Mouse (Mus musculus) heart, embryonic 12.5 days (tissue): ENCODE data around the gene Tm7sf3. TPM values are rescaled to one million over a fixed set of nuclear protein-coding genes. Genes with fewer than 3 reads are reported as not detected.

Experiments
- ATAC-seq: fragments of 200-750 bp; cut with Nextera tagmentation; 2 replicates; pipeline ENCODE4 v1.8.0; 2017; ENCODE audit warnings: moderate TSS enrichment, moderate library complexity; ENCODE audit not compliant: insufficient number of reproducible peaks, low FRiP score
- H3K27ac ChIP-seq: fragments of 300-500 bp; sonication (generic); 2 replicates; pipeline ENCODE4 v1.5.1; 2016; ENCODE audit warnings: mild to moderate bottlenecking, moderate library complexity; ENCODE audit not compliant: poor library complexity, severe bottlenecking
- H3K27me3 ChIP-seq: fragments of 300-500 bp; sonication (generic); replicated peaks from 2 replicates; pipeline ENCODE4 v1.6.1; 2016; ENCODE audit warnings: mild to moderate bottlenecking, moderate library complexity
- H3K36me3 ChIP-seq: fragments of 300-500 bp; sonication (generic); 2 replicates; pipeline ENCODE4 v1.6.1; 2016; ENCODE audit warnings: mild to moderate bottlenecking, moderate library complexity
- H3K4me1 ChIP-seq: fragments of 300-500 bp; sonication (generic); replicated peaks from 2 replicates; pipeline ENCODE4 v1.6.1; 2016; ENCODE audit warnings: mild to moderate bottlenecking
- H3K4me2 ChIP-seq: fragments of 300-500 bp; sonication (generic); 2 replicates; pipeline ENCODE4 v1.6.1; 2016; ENCODE audit warnings: mild to moderate bottlenecking, moderate library complexity
- H3K4me3 ChIP-seq: fragments of 300-500 bp; sonication (generic); 2 replicates; pipeline ENCODE4 v1.5.1; 2016; ENCODE audit warnings: mild to moderate bottlenecking
- H3K9ac ChIP-seq: fragments of 300-500 bp; sonication (generic); 2 replicates; pipeline ENCODE4 v1.6.1; 2016; ENCODE audit warnings: mild to moderate bottlenecking, moderate library complexity
- H3K9me3 ChIP-seq: fragments of 300-500 bp; sonication (generic); replicated peaks from 2 replicates; pipeline ENCODE4 v1.6.1; 2016; ENCODE audit warnings: mild to moderate bottlenecking, moderate library complexity
- WGBS: fragments of 180-500 bp; shearing (Covaris S2); methylation state at CpG from one replicate; pipeline ENCODE4 v1.1.7; 2016; 5-methylcytosine and 5-hydroxymethylcytosine counted together
- polyA plus RNA-seq: library from polyadenylated mRNA; unstranded; fragments of >200 nt; fragmentation: Nextera tagmentation; extraction: Ambion mirVana; gene quantifications from 2 replicates; pipeline ENCODE4 v1.2.1, GENCODE M21; 2016

Gene Tm7sf3
- polyA plus RNA-seq, 1 experiment from 2014 or later, result 51.7 TPM

GRCm38 (mm10) chr6:146660591-146660990, 18.0 kb upstream of the Tm7sf3 start:
- H3K27me3 ChIP-seq, result no peaks in the 10 kb centered on the region
- peak; percentile 70 for ATAC-seq
- H3K27ac ChIP-seq, result no peak overlapping the region
- no peaks in the 10 kb centered on the region for H3K36me3 ChIP-seq
- WGBS, result 38% methylated on average over 2 of the region's 2 CpGs
- H3K4me2 ChIP-seq, result no peak overlapping the region
- no peaks in the 10 kb centered on the region for H3K9me3 ChIP-seq
- H3K9ac ChIP-seq, result no peak overlapping the region
- H3K4me3 ChIP-seq, result no peak overlapping the region
- H3K4me1 ChIP-seq, result peaks cover 17% of the 10 kb centered on the region

- H3K36me3 ChIP-seq, result peaks cover 18% of the 10 kb centered on the region
- no peaks in the 10 kb centered on the region for H3K9me3 ChIP-seq
- H3K27ac ChIP-seq, result peak overlapping the region; percentile 43
- H3K4me1 ChIP-seq, result peaks cover 11% of the 10 kb centered on the region; the same call in 1 of the 2 replicates
- no peaks in the 10 kb centered on the region for H3K27me3 ChIP-seq
- 25% methylated on average over 3 of the region's 3 CpGs for whole genome bisulfite sequencing
- H3K4me2 ChIP-seq, result peak overlapping the region; percentile 26; the same call in 1 of the 2 replicates
- ATAC-seq, result no peak
- H3K9ac ChIP-seq, result no peak overlapping the region
- H3K4me3 ChIP-seq, result no peak overlapping the region
Observed at GRCm38 (mm10) chr6:146653197-146653596, 10.6 kb upstream of the Tm7sf3 start.

GRCm38 (mm10) chr6:146651431-146651830, 8.8 kb upstream of the Tm7sf3 start:
- peaks cover 18% of the 10 kb centered on the region for H3K36me3 ChIP-seq
- H3K4me3 ChIP-seq, result no peak overlapping the region
- H3K9me3 ChIP-seq, result no peaks in the 10 kb centered on the region

GRCm38 (mm10) chr6:146650013-146650412, 7.4 kb upstream of the Tm7sf3 start:
- Histone ChIP-seq H3K4me3 (no peak overlapping the region), H3K9ac (no peak overlapping the region), H3K27me3 (no peaks in the 10 kb centered on the region), H3K4me1 (peaks cover 9% of the 10 kb centered on the region; the same call in 1 of the 2 replicates), H3K27ac (no peak overlapping the region), H3K4me2 (no peak overlapping the region), H3K9me3 (no peaks in the 10 kb centered on the region), H3K36me3 (peaks cover 18% of the 10 kb centered on the region)
- WGBS, result 67% methylated on average over 2 of the region's 2 CpGs
- ATAC-seq, result no peak

More at GRCm38 (mm10) chr6:146651431-146651830, 8.8 kb upstream of the Tm7sf3 start:
- Histone ChIP-seq H3K27ac (no peak overlapping the region), H3K9ac (no peak overlapping the region), H3K4me2 (no peak overlapping the region), H3K27me3 (no peaks in the 10 kb centered on the region), H3K4me1 (peaks cover 11% of the 10 kb centered on the region; the same call in 1 of the 2 replicates)
- no peak for ATAC-seq

- H3K4me2 ChIP-seq, result peak overlapping the region; percentile 80
- peak overlapping the region; percentile 78 for H3K4me3 ChIP-seq
- WGBS, result 27% methylated on average over 11 of the region's 11 CpGs
- peaks cover 10% of the 10 kb centered on the region for H3K4me1 ChIP-seq
- H3K36me3 ChIP-seq, result no peaks in the 10 kb centered on the region
- H3K9me3 ChIP-seq, result no peaks in the 10 kb centered on the region
- no peaks in the 10 kb centered on the region for H3K27me3 ChIP-seq
- H3K9ac ChIP-seq, result peak overlapping the region; percentile 90
- no peak for ATAC-seq
- H3K27ac ChIP-seq, result peak overlapping the region; percentile 91
Observed at GRCm38 (mm10) chr6:146643184-146643570, 553 bp upstream of the Tm7sf3 start.

GRCm38 (mm10) chr6:146641621-146642210, 908 bp downstream of the Tm7sf3 start:
- ATAC-seq, result no peak
- Histone ChIP-seq H3K9me3 (no peaks in the 10 kb centered on the region), H3K27me3 (no peaks in the 10 kb centered on the region), H3K4me1 (peaks cover 10% of the 10 kb centered on the region), H3K4me3 (peak overlapping the region; percentile 78), H3K36me3 (no peaks in the 10 kb centered on the region), H3K27ac (peak overlapping the region; percentile 20; the same call in 1 of the 2 replicates), H3K9ac (peak overlapping the region; percentile 90; the same call in 1 of the 2 replicates), H3K4me2 (peak overlapping the region; percentile 80)
- WGBS, result 57% methylated on average over 11 of the region's 11 CpGs

GRCm38 (mm10) chr6:146640991-146641390, 1.6 kb downstream of the Tm7sf3 start:
- 79% methylated on average over 6 of the region's 6 CpGs for WGBS
- H3K36me3 ChIP-seq, result no peaks in the 10 kb centered on the region
- H3K9me3 ChIP-seq, result no peaks in the 10 kb centered on the region
- no peaks in the 10 kb centered on the region for H3K27me3 ChIP-seq
- no peak overlapping the region for H3K4me2 ChIP-seq
- no peak overlapping the region for H3K27ac ChIP-seq
- H3K9ac ChIP-seq, result no peak overlapping the region
- peaks cover 10% of the 10 kb centered on the region for H3K4me1 ChIP-seq
- no peak overlapping the region for H3K4me3 ChIP-seq
- no peak for ATAC-seq

- Histone ChIP-seq H3K9me3 (no peaks in the 10 kb centered on the region), H3K4me2 (no peak overlapping the region), H3K36me3 (no peaks in the 10 kb centered on the region), H3K4me1 (peaks cover 10% of the 10 kb centered on the region), H3K4me3 (no peak overlapping the region), H3K27ac (no peak overlapping the region), H3K27me3 (no peaks in the 10 kb centered on the region), H3K9ac (no peak overlapping the region)
- WGBS, result 80% methylated on average over 7 of the region's 7 CpGs
- ATAC-seq, result no peak
Observed at GRCm38 (mm10) chr6:146640068-146640965, 2.3 kb downstream of the Tm7sf3 start.

- 84% methylated on average over 5 of the region's 5 CpGs for WGBS
- H3K4me2 ChIP-seq, result no peak overlapping the region
- no peak overlapping the region for H3K9ac ChIP-seq
- ATAC-seq, result no peak
- no peaks in the 10 kb centered on the region for H3K9me3 ChIP-seq
- H3K4me3 ChIP-seq, result no peak overlapping the region
- no peaks in the 10 kb centered on the region for H3K27me3 ChIP-seq
- no peak overlapping the region for H3K27ac ChIP-seq
- H3K4me1 ChIP-seq, result peaks cover 24% of the 10 kb centered on the region
- H3K36me3 ChIP-seq, result no peaks in the 10 kb centered on the region
Observed at GRCm38 (mm10) chr6:146636482-146636881, 6.1 kb downstream of the Tm7sf3 start.

- H3K36me3 ChIP-seq, result no peaks in the 10 kb centered on the region
- ATAC-seq, result no peak
- H3K4me3 ChIP-seq, result peak overlapping the region; percentile 76
- H3K4me2 ChIP-seq, result peak overlapping the region; percentile 80
- peaks cover 34% of the 10 kb centered on the region for H3K4me1 ChIP-seq
- H3K27ac ChIP-seq, result peak overlapping the region; percentile 89
- no peaks in the 10 kb centered on the region for H3K9me3 ChIP-seq
- no peaks in the 10 kb centered on the region for H3K27me3 ChIP-seq
- 50% methylated on average over 4 of the region's 4 CpGs for WGBS
- no peak overlapping the region for H3K9ac ChIP-seq
Observed at GRCm38 (mm10) chr6:146634759-146635606, 7.6 kb downstream of the Tm7sf3 start.
